Mouse (Mus musculus) neural tube, embryonic 14.5 days (tissue): ENCODE measurements around the gene Cldn24. TPM values are rescaled to one million over a fixed set of nuclear protein-coding genes. Genes with fewer than 3 reads are reported as not detected.
"Not testable (repeated sequence)": the region's sequence is repeated elsewhere in the genome, so short reads cannot be mapped to it uniquely, and the experiment has no call there.

Experiments used
- ATAC-seq: fragments of 200-750 bp; cut with Nextera tagmentation; 2 replicates; pipeline ENCODE4 v1.8.0; 2017; ENCODE audit warnings: low read depth, mild to moderate bottlenecking, moderate TSS enrichment, moderate library complexity
- H3K27ac ChIP-seq: fragments of 300-500 bp; sonication (generic); 2 replicates; pipeline ENCODE4 v1.5.1; 2014; ENCODE audit warnings: low read depth, mild to moderate bottlenecking, control low read depth, low read length, moderate library complexity, mixed read lengths
- H3K27me3 ChIP-seq: fragments of 300-500 bp; sonication (generic); 2 replicates; pipeline ENCODE4 v1.6.1; 2014; ENCODE audit warnings: low read length; ENCODE audit not compliant: control insufficient read depth, insufficient read depth
- H3K36me3 ChIP-seq: fragments of 300-500 bp; sonication (generic); 2 replicates; pipeline ENCODE4 v1.6.1; 2014; ENCODE audit warnings: low read length, mixed read lengths; ENCODE audit not compliant: control insufficient read depth, insufficient read depth
- H3K4me1 ChIP-seq: fragments of 300-500 bp; sonication (generic); 2 replicates; pipeline ENCODE4 v1.6.1; 2014; ENCODE audit warnings: low read length; ENCODE audit not compliant: control insufficient read depth, insufficient read depth
- H3K4me2 ChIP-seq: fragments of 300-500 bp; sonication (generic); 2 replicates; pipeline ENCODE4 v1.6.1; 2014; ENCODE audit warnings: mild to moderate bottlenecking, low read depth, low read length, control low read depth
- H3K4me3 ChIP-seq: fragments of 300-500 bp; sonication (generic); 2 replicates; pipeline ENCODE4 v1.5.1; 2014; ENCODE audit warnings: low read depth, low read length, control low read depth, mixed read lengths
- H3K9ac ChIP-seq: fragments of 300-500 bp; sonication (generic); replicated peaks from 2 replicates; pipeline ENCODE4 v1.6.1; 2014; ENCODE audit warnings: low read depth, mild to moderate bottlenecking, control low read depth, low read length, mixed read lengths
- H3K9me3 ChIP-seq: fragments of 300-500 bp; sonication (generic); 2 replicates; pipeline ENCODE4 v1.6.1; 2016; ENCODE audit warnings: low read length; ENCODE audit not compliant: control insufficient read depth
- WGBS: fragments of 180-500 bp; shearing (Covaris S2); extraction: QIAGEN DNeasy Blood & Tissue Kit; methylation state at CpG from one replicate; pipeline ENCODE4 v1.1.7; 2014; 5-methylcytosine and 5-hydroxymethylcytosine counted together
- polyA plus RNA-seq: library from polyadenylated mRNA; unstranded; fragments of >200 nt; fragmentation: Nextera tagmentation; extraction: Ambion mirVana; gene quantifications from 2 replicates; pipeline ENCODE4 v1.2.1, GENCODE M21; 2014

Cldn24 gene
- polyA plus RNA-seq, 1 experiment from 2014 or later = not detected

DNA sequence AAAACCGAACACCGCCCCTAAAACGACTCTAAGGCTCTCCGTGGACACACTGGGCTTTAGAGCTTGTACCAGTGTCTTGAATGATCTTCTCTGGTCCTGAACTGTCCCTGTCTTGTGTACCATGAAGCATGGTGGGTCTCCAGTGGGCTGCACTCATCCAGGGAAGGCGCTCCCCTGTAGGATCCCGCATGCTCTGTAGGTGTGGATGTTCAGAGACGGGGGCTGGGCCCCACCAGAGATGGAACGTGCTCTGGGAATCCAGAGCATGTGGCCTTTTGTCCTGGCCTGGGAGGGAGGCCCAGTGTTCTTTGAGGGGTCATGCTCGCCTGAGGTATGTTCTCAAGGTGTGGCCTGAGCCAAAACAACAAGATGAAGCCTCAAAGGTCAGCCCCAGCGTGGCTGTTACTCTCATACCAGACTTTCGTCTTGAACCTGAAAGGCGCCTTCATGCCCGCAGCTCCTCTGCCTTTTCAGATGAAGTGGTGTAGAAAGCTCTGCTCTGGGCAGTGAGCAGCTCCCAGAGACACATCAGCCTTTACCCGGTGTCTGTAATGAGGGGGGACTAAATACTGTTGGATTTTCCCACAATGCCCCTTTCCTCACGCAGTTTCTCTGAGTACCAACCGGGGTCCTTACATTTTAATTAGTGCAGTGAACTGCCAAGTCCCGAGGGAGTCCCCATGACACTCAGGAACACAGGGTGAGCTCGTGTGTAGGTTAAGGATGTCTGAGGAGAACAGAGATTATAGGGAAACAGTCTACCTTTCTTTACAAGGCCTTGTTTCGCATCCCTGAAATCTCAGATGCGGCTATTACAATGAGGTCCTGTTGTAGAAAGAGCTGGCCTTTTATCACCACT, 800 bp upstream of the Cldn24 start:
- WGBS = 85% methylated on average over 20 of the region's 20 CpGs
- no peak overlapping the region for H3K4me3 ChIP-seq

DNA sequence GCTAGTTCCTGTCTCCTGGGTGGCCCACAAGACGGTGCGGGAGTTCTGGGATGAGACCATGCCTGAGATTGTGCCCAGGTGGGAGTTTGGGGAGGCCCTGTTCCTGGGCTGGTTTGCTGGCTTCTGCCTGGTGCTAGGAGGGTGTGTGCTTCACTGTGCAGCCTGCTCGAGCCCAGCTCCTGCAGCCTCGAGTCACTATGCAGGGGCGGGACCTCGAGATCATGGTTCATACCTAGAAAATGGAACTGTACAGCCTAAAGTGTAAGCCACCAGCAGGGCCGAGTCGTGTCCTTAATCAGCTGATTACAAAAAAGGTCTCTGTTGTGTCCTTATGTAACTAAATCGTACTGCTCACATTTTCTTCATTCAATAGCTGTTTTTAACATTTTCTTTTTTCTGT, 598 bp downstream of the Cldn24 start:
- not testable (repeated sequence) for H3K27me3 ChIP-seq, H3K4me2 ChIP-seq, H3K9ac ChIP-seq, ATAC-seq, H3K36me3 ChIP-seq, H3K27ac ChIP-seq, H3K9me3 ChIP-seq, H3K4me1 ChIP-seq, H3K4me3 ChIP-seq
- 90% methylated on average over 7 of the region's 9 CpGs for WGBS

More for the DNA sequence above, 800 bp upstream of the Cldn24 start:
- Histone ChIP-seq H3K9me3 (no peaks in the 10 kb centered on the region), H3K27me3 (no peaks in the 10 kb centered on the region), H3K4me2 (no peak overlapping the region), H3K27ac (no peak overlapping the region), H3K9ac (no peak overlapping the region), H3K4me1 (no peaks in the 10 kb centered on the region), H3K36me3 (no peaks in the 10 kb centered on the region)
- ATAC-seq = no peak

DNA sequence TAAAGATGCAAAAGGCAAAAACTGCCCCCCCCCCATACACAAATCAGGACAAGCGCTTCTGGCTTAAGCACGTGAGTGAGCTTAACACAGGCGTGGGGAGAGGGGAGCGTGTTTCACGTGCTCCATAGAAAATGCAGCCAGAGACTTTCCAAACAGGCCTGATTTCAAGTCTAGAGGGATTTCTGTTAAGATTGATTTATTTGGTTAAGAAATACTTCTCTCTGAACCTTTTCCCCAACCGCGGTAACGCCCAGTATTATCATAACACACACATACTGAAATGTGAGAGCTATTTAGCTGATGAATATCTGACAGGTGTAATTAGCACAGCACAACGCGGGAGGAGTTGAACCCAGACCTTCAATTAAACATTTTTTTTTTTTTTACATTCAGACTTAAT, 1.8 kb downstream of the Cldn24 start:
- no peak overlapping the region for H3K27ac ChIP-seq
- no peaks in the 10 kb centered on the region for H3K27me3 ChIP-seq
- no peak for ATAC-seq
- no peaks in the 10 kb centered on the region for H3K4me1 ChIP-seq
- H3K9ac ChIP-seq = no peak overlapping the region
- H3K36me3 ChIP-seq = no peaks in the 10 kb centered on the region
- no peak overlapping the region for H3K4me2 ChIP-seq
- no peaks in the 10 kb centered on the region for H3K9me3 ChIP-seq
- WGBS = 68% methylated on average over 10 of the region's 10 CpGs
- no peak overlapping the region for H3K4me3 ChIP-seq

DNA sequence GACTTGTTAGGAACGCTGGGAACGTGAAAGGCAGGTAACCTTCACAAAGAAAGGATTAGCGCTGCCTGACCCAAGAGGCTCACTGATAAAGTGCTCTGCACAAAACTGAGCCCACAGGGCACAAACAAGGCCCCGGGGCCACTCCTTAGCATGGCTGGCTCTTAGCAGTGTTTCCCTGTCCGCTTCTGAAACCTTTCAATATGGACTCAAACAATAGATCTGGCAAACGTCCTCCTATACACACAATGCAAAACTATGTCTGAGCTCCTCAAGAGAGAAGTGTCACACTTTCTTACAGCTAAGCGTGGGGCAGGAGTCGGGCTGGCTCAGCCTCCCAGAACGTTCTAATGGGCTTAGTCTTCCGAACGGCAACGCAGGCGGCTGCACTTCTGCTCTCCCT, 2.2 kb downstream of the Cldn24 start, which contains the start of gene Cldn22:
Cldn22 (plus strand) TSS at position 301 of the 400 bp plus-strand sequence.
- 73% methylated on average over 13 of the region's 13 CpGs for WGBS
- no peak for ATAC-seq

DNA sequence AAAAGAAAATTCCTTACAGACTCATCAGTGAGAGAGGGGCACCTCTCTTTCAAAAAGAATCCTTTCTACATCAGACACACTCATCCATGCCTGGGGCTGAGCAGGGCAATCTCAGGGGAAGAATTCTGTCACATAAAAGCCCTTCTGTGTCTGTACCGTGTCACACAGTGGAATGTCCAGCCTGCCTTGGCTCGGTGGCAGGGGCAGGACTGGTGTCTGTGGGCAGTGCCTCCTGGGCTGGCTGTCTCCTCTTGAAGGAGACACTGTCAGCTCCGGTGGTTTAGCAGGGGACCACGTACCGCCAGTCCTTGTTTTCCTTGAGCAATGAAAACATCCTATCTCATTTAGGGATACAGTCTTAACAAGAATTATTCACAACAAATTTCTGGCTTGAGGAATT, 3.7 kb downstream of the Cldn24 start:
- 56% methylated on average over 5 of the region's 5 CpGs for WGBS
- H3K9ac ChIP-seq = no peak overlapping the region
- no peak for ATAC-seq

More for the DNA sequence above, 2.2 kb downstream of the Cldn24 start, which contains the start of gene Cldn22:
- Histone ChIP-seq H3K27me3 (no peaks in the 10 kb centered on the region), H3K36me3 (no peaks in the 10 kb centered on the region), H3K4me2 (no peak within 1 kb of the TSS), H3K4me1 (no peaks in the 10 kb centered on the region), H3K4me3 (no peak within 1 kb of the TSS), H3K9me3 (no peaks in the 10 kb centered on the region), H3K27ac (no peak within 1 kb of the TSS), H3K9ac (no peak within 1 kb of the TSS)

DNA sequence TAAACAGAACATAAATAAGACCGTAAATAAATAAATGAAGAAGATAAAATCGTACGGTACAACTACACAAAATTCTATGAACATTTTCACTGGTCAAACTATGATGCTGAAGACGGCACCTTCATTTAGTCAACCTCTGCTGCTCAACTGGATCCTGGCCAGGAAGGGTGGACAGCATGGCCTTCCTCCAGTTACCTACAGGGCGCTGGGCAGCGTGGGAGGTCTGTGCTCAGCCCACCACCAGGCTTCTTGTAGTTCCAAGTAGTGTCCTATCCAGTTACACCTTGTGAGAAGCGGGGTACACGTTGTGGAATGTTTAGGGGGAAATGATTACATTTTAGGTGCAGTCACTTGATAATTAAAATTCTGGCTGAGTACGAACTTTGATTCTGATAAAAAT, 5.0 kb downstream of the Cldn24 start:
- no peak for ATAC-seq
- Histone ChIP-seq H3K9ac (no peak overlapping the region), H3K36me3 (no peaks in the 10 kb centered on the region), H3K4me3 (no peak overlapping the region), H3K27me3 (no peaks in the 10 kb centered on the region), H3K9me3 (no peaks in the 10 kb centered on the region), H3K4me2 (no peak overlapping the region), H3K27ac (no peak overlapping the region), H3K4me1 (no peaks in the 10 kb centered on the region)
- 90% methylated on average over 9 of the region's 9 CpGs for WGBS

More for the DNA sequence above, 3.7 kb downstream of the Cldn24 start:
- H3K4me3 ChIP-seq = no peak overlapping the region
- H3K27me3 ChIP-seq = no peaks in the 10 kb centered on the region
- H3K27ac ChIP-seq = no peak overlapping the region
- H3K9me3 ChIP-seq = no peaks in the 10 kb centered on the region
- H3K36me3 ChIP-seq = no peaks in the 10 kb centered on the region
- no peaks in the 10 kb centered on the region for H3K4me1 ChIP-seq
- no peak overlapping the region for H3K4me2 ChIP-seq

DNA sequence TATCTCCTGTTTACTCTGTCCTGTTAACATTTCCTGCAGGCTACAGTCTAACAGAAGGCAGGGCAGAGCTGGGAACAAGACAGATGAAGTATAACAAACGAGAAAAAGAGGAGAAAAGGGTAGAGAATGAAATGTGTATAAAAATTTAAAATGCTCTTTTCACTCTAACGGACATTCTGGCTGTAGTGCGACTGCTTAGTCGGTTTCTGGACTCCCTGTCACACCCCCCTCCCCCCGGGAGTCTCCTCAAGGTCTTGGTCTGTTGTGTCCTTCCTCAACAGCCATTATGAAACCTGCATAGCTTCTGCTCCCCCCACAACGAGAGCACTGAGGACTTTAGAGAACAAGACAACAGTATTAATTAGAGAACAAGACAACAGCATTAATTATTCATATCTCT, 10.7 kb downstream of the Cldn24 start:
- 83% methylated on average over 6 of the region's 6 CpGs for WGBS
- H3K9me3 ChIP-seq = no peaks in the 10 kb centered on the region
- H3K4me2 ChIP-seq = no peak overlapping the region
- no peak overlapping the region for H3K27ac ChIP-seq
- no peak overlapping the region for H3K4me3 ChIP-seq
- H3K9ac ChIP-seq = no peak overlapping the region
- no peaks in the 10 kb centered on the region for H3K36me3 ChIP-seq
- H3K4me1 ChIP-seq = no peaks in the 10 kb centered on the region
- no peak for ATAC-seq
- H3K27me3 ChIP-seq = no peaks in the 10 kb centered on the region

DNA sequence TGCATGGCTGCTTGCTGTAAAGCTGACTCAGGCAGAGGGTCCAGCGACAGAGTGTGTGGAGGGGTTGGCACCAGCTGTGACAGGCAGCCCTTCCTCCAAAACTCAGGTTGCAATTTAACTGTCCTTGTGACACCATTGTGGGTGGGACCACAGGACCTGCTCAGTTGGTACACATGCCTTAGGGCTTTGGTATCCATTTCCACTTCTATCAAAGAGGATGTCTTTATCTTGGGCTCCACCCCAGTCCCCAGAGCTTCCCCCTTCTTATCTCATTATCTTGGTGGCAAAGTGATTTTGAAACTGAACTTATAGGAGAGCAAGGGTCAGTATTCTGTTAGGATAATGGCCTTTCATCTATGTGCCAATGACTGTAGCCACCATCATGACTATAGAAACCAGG, 12.0 kb downstream of the Cldn24 start:
- no peak; the same call in 1 of the 2 replicates for ATAC-seq
- Histone ChIP-seq H3K9ac (no peak overlapping the region), H3K27ac (no peak overlapping the region), H3K9me3 (no peaks in the 10 kb centered on the region), H3K36me3 (no peaks in the 10 kb centered on the region), H3K27me3 (no peaks in the 10 kb centered on the region), H3K4me3 (no peak overlapping the region), H3K4me1 (no peaks in the 10 kb centered on the region), H3K4me2 (no peak overlapping the region)
- WGBS = 70% methylated on average over 1 of the region's 1 CpGs

DNA sequence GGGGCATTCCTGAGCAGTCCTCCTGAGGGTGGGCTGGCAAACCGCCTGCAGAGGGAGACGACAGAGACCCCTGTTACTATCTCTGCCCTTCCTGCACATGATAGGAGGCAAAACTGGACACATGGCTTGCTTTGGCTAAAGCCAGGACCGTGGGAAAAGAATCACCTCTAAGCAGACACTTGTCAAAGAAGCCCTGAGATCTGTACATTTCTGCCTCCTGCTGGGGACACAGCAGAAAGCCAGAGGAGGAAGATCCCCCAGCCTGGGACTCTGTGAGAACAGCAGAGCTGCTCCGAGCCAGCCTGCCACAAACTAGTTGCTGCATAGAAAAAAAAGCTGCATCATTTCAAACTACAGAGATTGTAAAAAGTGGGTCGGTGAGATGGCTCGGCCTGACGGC, 21.1 kb downstream of the Cldn24 start:
- no peak overlapping the region for H3K4me3 ChIP-seq
- no peak overlapping the region for H3K4me2 ChIP-seq
- no peaks in the 10 kb centered on the region; the same call in 1 of the 2 replicates for H3K36me3 ChIP-seq
- no peaks in the 10 kb centered on the region for H3K27me3 ChIP-seq
- no peaks in the 10 kb centered on the region for H3K4me1 ChIP-seq
- H3K9ac ChIP-seq = no peak overlapping the region
- WGBS = 86% methylated on average over 7 of the region's 7 CpGs
- H3K9me3 ChIP-seq = no peaks in the 10 kb centered on the region
- no peak overlapping the region for H3K27ac ChIP-seq
- no peak for ATAC-seq
